Mouse (Mus musculus) ES-E14 (cell line): ENCODE data around the gene A230050P20Rik.

Source experiments
- CHD2 ChIP-seq: IDR thresholded peaks from 2 replicates; pipeline ENCODE4 v1.6.1; 2014; ENCODE audit warnings: mild to moderate bottlenecking, low read depth, low read length, inconsistent platforms
- HCFC1 ChIP-seq: IDR thresholded peaks from 2 replicates; pipeline ENCODE4 v1.6.1; 2012; ENCODE audit warnings: low read length, inconsistent platforms, borderline replicate concordance; ENCODE audit not compliant: insufficient read depth
- MAFK ChIP-seq: IDR thresholded peaks from 2 replicates; pipeline ENCODE4 v1.6.1; 2014; ENCODE audit warnings: mild to moderate bottlenecking, low read depth, low read length, inconsistent platforms; ENCODE audit not compliant: insufficient read depth
- ZC3H11A ChIP-seq: IDR thresholded peaks from 2 replicates; pipeline ENCODE4 v1.6.1; 2012; ENCODE audit warnings: low read depth, mild to moderate bottlenecking, inconsistent platforms, low read length, borderline replicate concordance
- ZNF384 ChIP-seq: IDR thresholded peaks from 2 replicates; pipeline ENCODE4 v1.6.1; 2012; ENCODE audit warnings: low read depth, low read length, inconsistent platforms

DNA sequence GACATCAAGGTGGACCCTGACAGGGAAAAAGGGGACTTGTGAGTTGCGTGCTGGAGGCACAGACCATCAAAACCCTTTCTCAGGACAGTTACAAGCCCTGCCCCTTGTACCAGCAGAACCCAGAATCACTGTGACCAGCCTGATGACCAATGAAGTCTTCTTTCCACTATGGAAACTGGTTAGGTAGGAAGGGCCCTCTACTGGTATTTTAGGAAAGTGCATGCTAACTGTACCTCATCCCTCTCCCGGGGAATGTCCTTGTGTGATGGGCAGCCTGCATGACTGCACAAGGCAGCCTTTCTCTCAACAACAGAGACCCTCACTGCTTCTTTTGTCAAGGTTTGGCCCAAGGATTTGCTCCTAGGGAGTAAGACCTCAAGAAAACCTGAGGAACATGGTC lies 25.8 kb upstream of the A230050P20Rik start:
- TF ChIP-seq ZNF384 (no peak), HCFC1 (no peak), MAFK (no peak), ZC3H11A (no peak), CHD2 (no peak)
